Mouse (Mus musculus) heart, embryonic 10.5 days (tissue): ENCODE measurements around the gene Slc4a1ap. TPM values are rescaled to one million over a fixed set of nuclear protein-coding genes. Genes with fewer than 3 reads are reported as not detected.

Experiments
- DNase-seq: peaks from one replicate; pipeline ENCODE4 v3.0.0-alpha.2; 2017; ENCODE audit warnings: low spot score
- H3K27ac ChIP-seq: fragments of 300-500 bp; sonication (generic); 2 replicates; pipeline ENCODE4 v1.5.1; 2016; ENCODE audit warnings: mild to moderate bottlenecking
- H3K27me3 ChIP-seq: fragments of 300-500 bp; sonication (generic); 2 replicates; pipeline ENCODE4 v1.6.1; 2016; ENCODE audit warnings: mild to moderate bottlenecking; ENCODE audit not compliant: poor library complexity, insufficient read depth, severe bottlenecking
- H3K36me3 ChIP-seq: fragments of 300-500 bp; sonication (generic); 2 replicates; pipeline ENCODE4 v1.6.1; 2016; ENCODE audit warnings: mild to moderate bottlenecking, moderate library complexity
- H3K4me1 ChIP-seq: fragments of 300-500 bp; sonication (generic); 2 replicates; pipeline ENCODE4 v1.6.1; 2016; ENCODE audit warnings: mild to moderate bottlenecking
- H3K4me3 ChIP-seq: fragments of 300-500 bp; sonication (generic); 2 replicates; pipeline ENCODE4 v1.5.1; 2016; ENCODE audit warnings: mild to moderate bottlenecking, moderate library complexity
- H3K9me3 ChIP-seq: fragments of 300-500 bp; sonication (generic); 2 replicates; pipeline ENCODE4 v1.6.1; 2016; ENCODE audit warnings: mild to moderate bottlenecking, moderate library complexity
- WGBS: fragments of 180-500 bp; shearing (Covaris S2); methylation state at CpG from one replicate; pipeline ENCODE4 v1.1.7; 2016; 5-methylcytosine and 5-hydroxymethylcytosine counted together
- polyA plus RNA-seq: library from polyadenylated mRNA; unstranded; fragments of >200 nt; fragmentation: Nextera tagmentation; extraction: Ambion mirVana; gene quantifications from 2 replicates; pipeline ENCODE4 v1.2.1, GENCODE M21; 2016

The Slc4a1ap gene
- polyA plus RNA-seq, 1 experiment from 2014 or later = 31.5 TPM

- H3K36me3 ChIP-seq = peaks cover 50% of the 10 kb centered on the region
These were observed 1.8 kb downstream of the Slc4a1ap start for GRCm38 (mm10) chr5:31528560-31528959.

GRCm38 (mm10) chr5:31535228-31535627, 8.4 kb downstream of the Slc4a1ap start:
- no peaks in the 10 kb centered on the region for H3K27me3 ChIP-seq
- peaks cover 88% of the 10 kb centered on the region for H3K36me3 ChIP-seq
- no peak overlapping the region for H3K27ac ChIP-seq
- H3K4me3 ChIP-seq = no peak overlapping the region
- no peaks in the 10 kb centered on the region for H3K9me3 ChIP-seq
- WGBS = 83% methylated on average over 2 of the region's 2 CpGs
- no peak for DNase-seq
- no peaks in the 10 kb centered on the region for H3K4me1 ChIP-seq

More at GRCm38 (mm10) chr5:31528560-31528959, 1.8 kb downstream of the Slc4a1ap start:
- Histone ChIP-seq H3K27me3 (no peaks in the 10 kb centered on the region), H3K9me3 (no peaks in the 10 kb centered on the region), H3K27ac (no peak overlapping the region), H3K4me3 (no peak overlapping the region), H3K4me1 (peaks cover 17% of the 10 kb centered on the region)
- 60% methylated on average over 2 of the region's 2 CpGs for WGBS
- DNase-seq = no peak

- peaks cover 62% of the 10 kb centered on the region for H3K36me3 ChIP-seq
- peak; percentile 61 for DNase-seq
- no peak overlapping the region for H3K4me3 ChIP-seq
- 54% methylated on average over 1 of the region's 1 CpGs for WGBS
- no peaks in the 10 kb centered on the region for H3K9me3 ChIP-seq
- no peaks in the 10 kb centered on the region for H3K27me3 ChIP-seq
- peaks cover 10% of the 10 kb centered on the region for H3K4me1 ChIP-seq
- no peak overlapping the region for H3K27ac ChIP-seq
These were observed 32.6 kb downstream of the Slc4a1ap start for GRCm38 (mm10) chr5:31559401-31559800.

- Histone ChIP-seq H3K9me3 (no peaks in the 10 kb centered on the region), H3K4me1 (peaks cover 19% of the 10 kb centered on the region), H3K27ac (no peak overlapping the region), H3K27me3 (no peaks in the 10 kb centered on the region), H3K36me3 (peaks cover 53% of the 10 kb centered on the region), H3K4me3 (no peak overlapping the region)
- DNase-seq = peak; percentile 51
- 96% methylated on average over 2 of the region's 2 CpGs for WGBS
These were observed 33.6 kb downstream of the Slc4a1ap start for GRCm38 (mm10) chr5:31560352-31560751.

- H3K9me3 ChIP-seq = no peaks in the 10 kb centered on the region
- H3K4me1 ChIP-seq = peaks cover 20% of the 10 kb centered on the region
- peak; percentile 53 for DNase-seq
- no peaks in the 10 kb centered on the region for H3K27me3 ChIP-seq
- H3K27ac ChIP-seq = no peak overlapping the region
- H3K36me3 ChIP-seq = peaks cover 36% of the 10 kb centered on the region
- 76% methylated on average over 7 of the region's 7 CpGs for WGBS
- H3K4me3 ChIP-seq = no peak overlapping the region
These were observed 35.4 kb downstream of the Slc4a1ap start for GRCm38 (mm10) chr5:31562036-31562666.

- H3K9me3 ChIP-seq = no peaks in the 10 kb centered on the region
- WGBS = 8% methylated on average over 6 of the region's 6 CpGs
- peak overlapping the region; percentile 74 for H3K27ac ChIP-seq
These were observed 36.7 kb downstream of the Slc4a1ap start for GRCm38 (mm10) chr5:31563496-31563895.

GRCm38 (mm10) chr5:31563905-31564304, 37.1 kb downstream of the Slc4a1ap start:
- Histone ChIP-seq H3K36me3 (peaks cover 28% of the 10 kb centered on the region), H3K9me3 (no peaks in the 10 kb centered on the region), H3K27me3 (no peaks in the 10 kb centered on the region), H3K27ac (peak overlapping the region; percentile 74), H3K4me3 (no peak overlapping the region), H3K4me1 (peaks cover 33% of the 10 kb centered on the region)
- WGBS = 36% methylated on average over 7 of the region's 7 CpGs
- peak; percentile 69 for DNase-seq

More at GRCm38 (mm10) chr5:31563496-31563895, 36.7 kb downstream of the Slc4a1ap start:
- Histone ChIP-seq H3K36me3 (peaks cover 28% of the 10 kb centered on the region), H3K4me1 (peaks cover 29% of the 10 kb centered on the region), H3K4me3 (no peak overlapping the region), H3K27me3 (no peaks in the 10 kb centered on the region)
- peak; percentile 84 for DNase-seq

- Histone ChIP-seq H3K4me3 (no peak overlapping the region), H3K36me3 (peaks cover 21% of the 10 kb centered on the region), H3K4me1 (peaks cover 37% of the 10 kb centered on the region), H3K27ac (peak overlapping the region; percentile 74; the same call in 1 of the 2 replicates), H3K27me3 (no peaks in the 10 kb centered on the region), H3K9me3 (no peaks in the 10 kb centered on the region)
- peak; percentile 76 for DNase-seq
- 66% methylated on average over 4 of the region's 4 CpGs for WGBS
These were observed 38.2 kb downstream of the Slc4a1ap start for GRCm38 (mm10) chr5:31564976-31565375.

GRCm38 (mm10) chr5:31566026-31566425, 39.2 kb downstream of the Slc4a1ap start:
- H3K4me1 ChIP-seq = peaks cover 43% of the 10 kb centered on the region
- H3K36me3 ChIP-seq = 0 out of 2 replicates have a peak, but pooled peaks cover 14% of the 10 kb centered on the region
- WGBS = 93% methylated on average over 7 of the region's 7 CpGs
- no peaks in the 10 kb centered on the region for H3K27me3 ChIP-seq
- peak; percentile 52 for DNase-seq
- no peak overlapping the region for H3K27ac ChIP-seq
- no peak overlapping the region for H3K4me3 ChIP-seq
- H3K9me3 ChIP-seq = no peaks in the 10 kb centered on the region

- Histone ChIP-seq H3K36me3 (0 out of 2 replicates have a peak, but pooled peaks cover 13% of the 10 kb centered on the region), H3K27ac (peak overlapping the region; percentile 47; the same call in 1 of the 2 replicates), H3K9me3 (no peaks in the 10 kb centered on the region), H3K27me3 (no peaks in the 10 kb centered on the region), H3K4me3 (no peak overlapping the region), H3K4me1 (peaks cover 47% of the 10 kb centered on the region)
- 74% methylated on average over 3 of the region's 3 CpGs for WGBS
- no peak for DNase-seq
These were observed 39.7 kb downstream of the Slc4a1ap start for GRCm38 (mm10) chr5:31566457-31566856.

GRCm38 (mm10) chr5:31567951-31568657, 41.3 kb downstream of the Slc4a1ap start:
- H3K4me3 ChIP-seq = no peak overlapping the region
- no peak for DNase-seq
- H3K27me3 ChIP-seq = no peaks in the 10 kb centered on the region
- no peaks in the 10 kb centered on the region for H3K36me3 ChIP-seq
- WGBS = 36% methylated on average over 5 of the region's 5 CpGs
- no peaks in the 10 kb centered on the region for H3K9me3 ChIP-seq
- peaks cover 54% of the 10 kb centered on the region for H3K4me1 ChIP-seq
- H3K27ac ChIP-seq = peak overlapping the region; percentile 88

- WGBS = 7% methylated on average over 20 of the region's 20 CpGs
- Histone ChIP-seq H3K27me3 (no peaks in the 10 kb centered on the region), H3K4me1 (peaks cover 34% of the 10 kb centered on the region), H3K4me3 (peak overlapping the region; percentile 45), H3K9me3 (no peaks in the 10 kb centered on the region), H3K36me3 (no peaks in the 10 kb centered on the region), H3K27ac (peak overlapping the region; percentile 93)
- peak; percentile 89 for DNase-seq
These were observed 44.3 kb downstream of the Slc4a1ap start for GRCm38 (mm10) chr5:31571023-31571608.

- Histone ChIP-seq H3K9me3 (no peaks in the 10 kb centered on the region), H3K4me3 (no peak overlapping the region), H3K36me3 (no peaks in the 10 kb centered on the region), H3K27me3 (no peaks in the 10 kb centered on the region), H3K4me1 (peaks cover 23% of the 10 kb centered on the region), H3K27ac (no peak overlapping the region)
- 92% methylated on average over 3 of the region's 3 CpGs for WGBS
- no peak for DNase-seq
These were observed 46.9 kb downstream of the Slc4a1ap start for GRCm38 (mm10) chr5:31573722-31574121.
